Mouse (Mus musculus): ENCODE data around the gene Prpf31. TPM values are rescaled to one million over a fixed set of nuclear protein-coding genes. Genes with fewer than 3 reads are reported as not detected.

Prpf31 gene
- polyA plus RNA-seq, 1 experiment, result 28.9 TPM

DNA sequence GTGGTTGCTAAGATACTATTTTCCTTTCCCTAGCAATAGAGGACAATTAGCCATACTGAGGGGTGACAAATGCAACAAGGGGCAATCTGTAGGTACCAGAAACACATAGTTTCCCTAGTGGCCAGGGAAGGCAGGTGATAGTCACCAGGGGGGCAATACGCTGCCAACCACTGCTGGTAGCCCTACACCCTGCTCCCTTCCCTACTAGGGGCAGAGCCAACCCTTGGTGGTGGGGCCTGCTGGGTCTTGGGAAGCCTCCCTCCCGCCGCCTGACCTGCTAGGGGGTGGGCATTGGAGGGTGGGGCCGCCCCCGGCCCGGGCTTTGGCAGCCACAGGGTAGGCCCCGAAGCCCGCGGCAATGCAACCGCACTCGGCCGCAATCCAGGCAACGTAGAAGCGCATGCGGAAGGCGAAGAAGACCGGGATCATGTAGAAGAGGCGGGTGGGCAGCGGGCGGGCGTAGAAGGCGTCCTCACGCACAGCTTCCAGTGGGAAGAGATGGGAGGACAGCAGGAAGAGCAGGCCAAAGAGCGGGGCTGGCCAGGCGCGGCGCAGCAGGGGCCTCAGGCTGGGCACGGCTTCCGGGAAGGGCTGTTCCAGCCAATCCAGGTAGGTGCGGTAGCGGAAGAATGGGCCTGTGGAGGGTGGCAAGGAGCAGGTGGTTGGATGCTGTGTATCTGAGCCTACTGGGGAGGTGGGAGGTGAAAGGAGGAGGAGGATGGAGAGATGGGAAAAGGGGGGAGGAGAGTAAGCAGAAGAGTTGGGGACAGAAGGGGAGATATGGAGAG lies 55.8 kb downstream of the Prpf31 start:
- DNase-seq (ENCODE audit: low read depth), result no peak

DNA sequence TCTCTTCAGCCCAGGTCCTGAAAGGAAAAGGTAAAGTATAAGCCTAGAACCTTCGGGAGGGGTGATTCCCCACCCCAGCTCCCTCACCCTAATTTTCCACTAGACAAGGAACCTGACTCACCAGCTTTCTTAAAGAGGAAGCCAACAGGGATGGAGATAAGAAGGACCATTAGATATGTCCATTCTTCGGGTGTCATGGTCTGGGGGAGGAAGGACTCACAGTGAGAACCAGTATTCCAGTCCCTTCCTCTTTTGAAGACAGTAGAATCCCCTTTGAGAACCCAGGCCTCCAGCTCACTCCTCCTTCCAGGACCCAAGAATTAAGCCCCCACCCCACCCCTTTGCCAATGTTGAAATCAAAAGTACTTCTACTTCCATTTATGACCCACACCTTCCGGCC lies 62.1 kb downstream of the Prpf31 start:
- no peak for DNase-seq (ENCODE audit: low read depth)

Other genes with a start within 250 kb of the Prpf31 start
- gene Cacng8, start 239.3 kb upstream of the Prpf31 start, polyA plus RNA-seq (2012; rRNA removed), result 0.11 and 0.12 TPM in 2 replicates
- not detected in 2 replicates for gene Cacng6, start 205.8 kb upstream of the Prpf31 start, polyA plus RNA-seq (2012; rRNA removed)
- 0.26 TPM in 1 of 2 replicates, not detected in the other for gene Tarm1, start 127.4 kb upstream of the Prpf31 start, polyA plus RNA-seq (2012; rRNA removed)
- gene Oscar, start 13.8 kb upstream of the Prpf31 start, polyA plus RNA-seq (2012; rRNA removed), result 0.20 TPM in 2 replicates
- gene Ndufa3, start 12.6 kb upstream of the Prpf31 start, polyA plus RNA-seq (2012; rRNA removed), result 230 and 382 TPM in 2 replicates
- 9.3 and 11.5 TPM in 2 replicates for gene Tfpt, start 56 bp upstream of the Prpf31 start, polyA plus RNA-seq (2012; rRNA removed)
- gene Cnot3, start 15.3 kb downstream of the Prpf31 start, polyA plus RNA-seq (2012; rRNA removed), result 30.7 and 57.8 TPM in 2 replicates
- 4.5 and 5.0 TPM in 2 replicates for gene Leng1, start 35.9 kb downstream of the Prpf31 start, polyA plus RNA-seq (2012; rRNA removed)
- 91.0 and 95.0 TPM in 2 replicates for gene Tmc4, start 47.6 kb downstream of the Prpf31 start, polyA plus RNA-seq (2012; rRNA removed)
- gene Tsen34, start 62.9 kb downstream of the Prpf31 start, polyA plus RNA-seq (2012; rRNA removed), result 100 and 114 TPM in 2 replicates
- 43.9 and 47.7 TPM in 2 replicates for gene Mboat7, start 63.5 kb downstream of the Prpf31 start, polyA plus RNA-seq (2012; rRNA removed)
- 2,234 and 2,492 TPM in 2 replicates for gene Rps9, start 74.0 kb downstream of the Prpf31 start, polyA plus RNA-seq (2012; rRNA removed)
- gene Pirb, start 90.4 kb downstream of the Prpf31 start, polyA plus RNA-seq (2012; rRNA removed), result 10.7 and 16.1 TPM in 2 replicates
- gene Gm15448, start 195.7 kb downstream of the Prpf31 start, polyA plus RNA-seq (2012; rRNA removed), result 0.45 and 0.62 TPM in 2 replicates
- gene Pira2, start 215.1 kb downstream of the Prpf31 start, polyA plus RNA-seq (2012; rRNA removed), result 0.43 and 1.3 TPM in 2 replicates